Mouse (Mus musculus) hindbrain, embryonic 14.5 days (tissue): ENCODE measurements around the gene Wdr4. TPM values are rescaled to one million over a fixed set of nuclear protein-coding genes. Genes with fewer than 3 reads are reported as not detected.
A peak's percentile ranks its signal among the peaks of the same experiment; 100 is the strongest.

ENCODE experiments used
- ATAC-seq: fragments of 200-750 bp; cut with Nextera tagmentation; 2 replicates; pipeline ENCODE4 v1.8.0; 2017; ENCODE audit warnings: moderate number of reproducible peaks, mild to moderate bottlenecking, moderate TSS enrichment, moderate library complexity; ENCODE audit not compliant: low FRiP score
- DNase-seq: peaks from one replicate; pipeline ENCODE4 v3.0.0-alpha.2; 2015; ENCODE audit warnings: low spot score
- H3K27ac ChIP-seq: fragments of 300-500 bp; sonication (generic); 2 replicates; pipeline ENCODE4 v1.5.1; 2014; ENCODE audit warnings: mild to moderate bottlenecking, moderate library complexity
- H3K27me3 ChIP-seq: fragments of 300-500 bp; sonication (generic); 2 replicates; pipeline ENCODE4 v1.6.1; 2014; ENCODE audit warnings: mild to moderate bottlenecking, low read length, mixed read lengths; ENCODE audit not compliant: control insufficient read depth, insufficient read depth
- H3K36me3 ChIP-seq: fragments of 300-500 bp; sonication (generic); replicated peaks from 2 replicates; pipeline ENCODE4 v1.6.1; 2014; ENCODE audit not compliant: control insufficient read depth, insufficient read depth
- H3K4me1 ChIP-seq: fragments of 300-500 bp; sonication (generic); replicated peaks from 2 replicates; pipeline ENCODE4 v1.6.1; 2014; ENCODE audit warnings: antibody characterized with exemption, low read length, mixed read lengths; ENCODE audit not compliant: control insufficient read depth, insufficient read depth
- H3K4me2 ChIP-seq: fragments of 300-500 bp; sonication (generic); replicated peaks from 2 replicates; pipeline ENCODE4 v1.6.1; 2014; ENCODE audit warnings: mild to moderate bottlenecking, moderate library complexity
- H3K4me3 ChIP-seq: fragments of 300-500 bp; sonication (generic); replicated peaks from 2 replicates; pipeline ENCODE4 v1.5.1; 2014; ENCODE audit warnings: mild to moderate bottlenecking, low read length
- H3K9ac ChIP-seq: fragments of 300-500 bp; sonication (generic); 2 replicates; pipeline ENCODE4 v1.6.1; 2014
- H3K9me3 ChIP-seq: fragments of 300-500 bp; sonication (generic); 2 replicates; pipeline ENCODE4 v1.6.1; 2016; ENCODE audit warnings: low read length; ENCODE audit not compliant: control insufficient read depth
- WGBS: fragments of 180-500 bp; shearing (Covaris S2); extraction: QIAGEN DNeasy Blood & Tissue Kit; methylation state at CpG from one replicate; pipeline ENCODE4 v1.1.7; 2014; 5-methylcytosine and 5-hydroxymethylcytosine counted together
- polyA plus RNA-seq: library from polyadenylated mRNA; unstranded; fragments of >200 nt; fragmentation: Nextera tagmentation; extraction: Ambion mirVana; gene quantifications from 2 replicates; pipeline ENCODE4 v1.2.1, GENCODE M21; 2014

The Wdr4 gene
- polyA plus RNA-seq, 1 experiment from 2014 or later, result 29.5 TPM

- 17% methylated on average over 3 of the region's 3 CpGs for WGBS
- Histone ChIP-seq H3K4me3 (peak overlapping the region; percentile 91), H3K9me3 (no peaks in the 10 kb centered on the region), H3K36me3 (peaks cover 20% of the 10 kb centered on the region), H3K27me3 (no peaks in the 10 kb centered on the region), H3K9ac (peak overlapping the region; percentile 84), H3K4me2 (peak overlapping the region; percentile 83), H3K4me1 (peaks cover 27% of the 10 kb centered on the region), H3K27ac (peak overlapping the region; percentile 82)
- peak; percentile 22; the same call in 1 of the 2 replicates for ATAC-seq
- DNase-seq, result peak; percentile 46
Measured at GRCm38 (mm10) chr17:31520895-31521294, 1.1 kb upstream of the Wdr4 start.

- Histone ChIP-seq H3K9me3 (no peaks in the 10 kb centered on the region), H3K4me2 (peak overlapping the region; percentile 83), H3K27ac (peak overlapping the region; percentile 41; the same call in 1 of the 2 replicates), H3K27me3 (no peaks in the 10 kb centered on the region), H3K4me1 (peaks cover 27% of the 10 kb centered on the region), H3K36me3 (peaks cover 15% of the 10 kb centered on the region), H3K9ac (no peak overlapping the region; the same call in 1 of the 2 replicates), H3K4me3 (peak overlapping the region; percentile 91)
- WGBS, result 6% methylated on average over 7 of the region's 7 CpGs
- DNase-seq, result no peak
- ATAC-seq, result peak; percentile 67
Measured at GRCm38 (mm10) chr17:31519344-31519945, 335 bp downstream of the Wdr4 start.

GRCm38 (mm10) chr17:31514696-31515095 lies 5.1 kb downstream of the Wdr4 start:
- no peak overlapping the region for H3K9ac ChIP-seq
- no peaks in the 10 kb centered on the region for H3K9me3 ChIP-seq
- DNase-seq (no peak), ATAC-seq (no peak)
- H3K4me2 ChIP-seq, result no peak overlapping the region
- H3K4me3 ChIP-seq, result no peak overlapping the region
- H3K4me1 ChIP-seq, result peaks cover 18% of the 10 kb centered on the region
- peaks cover 7% of the 10 kb centered on the region for H3K36me3 ChIP-seq
- 0 out of 2 replicates have a peak overlapping the region, but pooled peaks have one; percentile 20 for H3K27ac ChIP-seq
- H3K27me3 ChIP-seq, result no peaks in the 10 kb centered on the region
- WGBS, result 69% methylated on average over 1 of the region's 1 CpGs

GRCm38 (mm10) chr17:31512593-31512992 lies 7.2 kb downstream of the Wdr4 start:
- peak overlapping the region; percentile 67 for H3K4me3 ChIP-seq
- H3K27me3 ChIP-seq, result no peaks in the 10 kb centered on the region
- H3K27ac ChIP-seq, result peak overlapping the region; percentile 72
- ATAC-seq, result no peak
- H3K36me3 ChIP-seq, result peaks cover 27% of the 10 kb centered on the region
- no peak for DNase-seq
- peak overlapping the region; percentile 76 for H3K4me2 ChIP-seq
- peak overlapping the region; percentile 67 for H3K9ac ChIP-seq
- H3K4me1 ChIP-seq, result peaks cover 11% of the 10 kb centered on the region
- 24% methylated on average over 6 of the region's 6 CpGs for WGBS
- no peaks in the 10 kb centered on the region for H3K9me3 ChIP-seq

GRCm38 (mm10) chr17:31511792-31512495 lies 7.8 kb downstream of the Wdr4 start:
- DNase-seq (peak; percentile 94), ATAC-seq (peak; percentile 96)
- Histone ChIP-seq H3K27me3 (no peaks in the 10 kb centered on the region), H3K4me2 (peak overlapping the region; percentile 76), H3K4me3 (peak overlapping the region; percentile 67), H3K27ac (peak overlapping the region; percentile 72), H3K9me3 (no peaks in the 10 kb centered on the region), H3K36me3 (peaks cover 34% of the 10 kb centered on the region), H3K4me1 (peaks cover 11% of the 10 kb centered on the region), H3K9ac (peak overlapping the region; percentile 67)
- under 1% methylated on average over 56 of the region's 56 CpGs for WGBS

- Histone ChIP-seq H3K4me1 (peaks cover 11% of the 10 kb centered on the region), H3K4me2 (peak overlapping the region; percentile 76), H3K9ac (no peak overlapping the region), H3K27me3 (no peaks in the 10 kb centered on the region), H3K36me3 (peaks cover 37% of the 10 kb centered on the region), H3K27ac (no peak overlapping the region), H3K9me3 (no peaks in the 10 kb centered on the region), H3K4me3 (peak overlapping the region; percentile 67; the same call in 1 of the 2 replicates)
- no peak for DNase-seq
- WGBS, result 97% methylated on average over 6 of the region's 6 CpGs
- no peak for ATAC-seq
Measured at GRCm38 (mm10) chr17:31510944-31511343, 8.8 kb downstream of the Wdr4 start.

GRCm38 (mm10) chr17:31506282-31506681 lies 13.5 kb downstream of the Wdr4 start:
- no peak for DNase-seq
- Histone ChIP-seq H3K27me3 (no peaks in the 10 kb centered on the region), H3K27ac (no peak overlapping the region), H3K4me1 (peaks cover 2% of the 10 kb centered on the region; the same call in 1 of the 2 replicates), H3K4me3 (no peak overlapping the region), H3K4me2 (no peak overlapping the region), H3K36me3 (peaks cover 81% of the 10 kb centered on the region), H3K9me3 (no peaks in the 10 kb centered on the region), H3K9ac (no peak overlapping the region)
- WGBS, result 84% methylated on average over 7 of the region's 7 CpGs
- no peak for ATAC-seq

- peaks cover 88% of the 10 kb centered on the region for H3K36me3 ChIP-seq
- H3K27ac ChIP-seq, result no peak overlapping the region
- H3K4me1 ChIP-seq, result no peaks in the 10 kb centered on the region
- H3K4me3 ChIP-seq, result no peak overlapping the region
- no peak for ATAC-seq
- DNase-seq, result no peak
- no peak overlapping the region for H3K9ac ChIP-seq
- H3K9me3 ChIP-seq, result no peaks in the 10 kb centered on the region
- 41% methylated on average over 5 of the region's 5 CpGs for WGBS
- H3K27me3 ChIP-seq, result no peaks in the 10 kb centered on the region
- no peak overlapping the region for H3K4me2 ChIP-seq
Measured at GRCm38 (mm10) chr17:31505013-31505412, 14.8 kb downstream of the Wdr4 start.

- Histone ChIP-seq H3K27ac (no peak overlapping the region), H3K4me2 (no peak overlapping the region), H3K27me3 (no peaks in the 10 kb centered on the region), H3K9me3 (no peaks in the 10 kb centered on the region), H3K4me3 (no peak overlapping the region), H3K36me3 (peaks cover 88% of the 10 kb centered on the region), H3K9ac (no peak overlapping the region), H3K4me1 (no peaks in the 10 kb centered on the region)
- WGBS, result 86% methylated on average over 2 of the region's 2 CpGs
- DNase-seq (no peak), ATAC-seq (no peak)
Measured at GRCm38 (mm10) chr17:31503936-31504335, 15.8 kb downstream of the Wdr4 start.
